Mouse (Mus musculus) embryonic facial prominence, embryonic 14.5 days (tissue): ENCODE results near the gene Slc4a4. TPM values are rescaled to one million over a fixed set of nuclear protein-coding genes. Genes with fewer than 3 reads are reported as not detected.

Experiments
- ATAC-seq: fragments of 200-750 bp; cut with Nextera tagmentation; 2 replicates; pipeline ENCODE4 v1.8.0; 2017; ENCODE audit warnings: low read depth, moderate number of reproducible peaks, moderate TSS enrichment
- DNase-seq: peaks from one replicate; pipeline ENCODE4 v3.0.0-alpha.2; 2015; ENCODE audit warnings: low spot score
- H3K27ac ChIP-seq: fragments of 300-500 bp; sonication (generic); replicated peaks from 2 replicates; pipeline ENCODE4 v1.5.1; 2014; ENCODE audit warnings: low read depth, mild to moderate bottlenecking, low read length, moderate library complexity
- H3K27me3 ChIP-seq: fragments of 300-500 bp; sonication (generic); replicated peaks from 2 replicates; pipeline ENCODE4 v1.6.1; 2014; ENCODE audit warnings: low read length; ENCODE audit not compliant: control insufficient read depth, insufficient read depth
- H3K36me3 ChIP-seq: fragments of 300-500 bp; sonication (generic); 2 replicates; pipeline ENCODE4 v1.6.1; 2014; ENCODE audit warnings: low read length, mixed read lengths; ENCODE audit not compliant: control insufficient read depth, insufficient read depth
- H3K4me1 ChIP-seq: fragments of 300-500 bp; sonication (generic); 2 replicates; pipeline ENCODE4 v1.6.1; 2014; ENCODE audit warnings: antibody characterized with exemption, low read length; ENCODE audit not compliant: control insufficient read depth, insufficient read depth
- H3K4me2 ChIP-seq: fragments of 300-500 bp; sonication (generic); 2 replicates; pipeline ENCODE4 v1.6.1; 2014; ENCODE audit warnings: low read depth, mild to moderate bottlenecking, low read length, moderate library complexity, mixed read lengths
- H3K4me3 ChIP-seq: fragments of 300-500 bp; sonication (generic); 2 replicates; pipeline ENCODE4 v1.5.1; 2014; ENCODE audit warnings: low read depth, mild to moderate bottlenecking, low read length
- H3K9ac ChIP-seq: fragments of 300-500 bp; sonication (generic); 2 replicates; pipeline ENCODE4 v1.6.1; 2014; ENCODE audit warnings: low read depth, mild to moderate bottlenecking, low read length, moderate library complexity, mixed read lengths
- H3K9me3 ChIP-seq: fragments of 300-500 bp; sonication (generic); 2 replicates; pipeline ENCODE4 v1.6.1; 2016; ENCODE audit warnings: low read length; ENCODE audit not compliant: control insufficient read depth
- WGBS: fragments of 180-500 bp; shearing (Covaris S2); extraction: QIAGEN DNeasy Blood & Tissue Kit; methylation state at CpG from one replicate; pipeline ENCODE4 v1.1.7; 2014; 5-methylcytosine and 5-hydroxymethylcytosine counted together
- polyA plus RNA-seq: library from polyadenylated mRNA; unstranded; fragments of >200 nt; fragmentation: Nextera tagmentation; extraction: Ambion mirVana; gene quantifications from 2 replicates; pipeline ENCODE4 v1.2.1, GENCODE M21; 2014

Gene Slc4a4
- polyA plus RNA-seq, 1 experiment from 2014 or later: 4.0 TPM

- WGBS: 40% methylated on average over 5 of the region's 5 CpGs
These were observed 149.5 kb downstream of the Slc4a4 start for GRCm38 (mm10) chr5:89036147-89036546.

GRCm38 (mm10) chr5:89040814-89041213 lies 154.2 kb downstream of the Slc4a4 start:
- ATAC-seq (no peak), DNase-seq (no peak)
- Histone ChIP-seq H3K27ac (no peak overlapping the region), H3K4me2 (no peak overlapping the region), H3K9ac (no peak overlapping the region), H3K4me3 (no peak overlapping the region), H3K27me3 (no peaks in the 10 kb centered on the region), H3K4me1 (no peaks in the 10 kb centered on the region), H3K36me3 (no peaks in the 10 kb centered on the region), H3K9me3 (no peaks in the 10 kb centered on the region)
- WGBS: 59% methylated on average over 3 of the region's 3 CpGs

More at GRCm38 (mm10) chr5:89036147-89036546, 149.5 kb downstream of the Slc4a4 start:
- H3K36me3 ChIP-seq: no peaks in the 10 kb centered on the region
- no peaks in the 10 kb centered on the region for H3K4me1 ChIP-seq
- ATAC-seq (no peak), DNase-seq (peak; percentile 18)
- no peak overlapping the region for H3K9ac ChIP-seq
- no peak overlapping the region for H3K4me3 ChIP-seq
- no peaks in the 10 kb centered on the region for H3K27me3 ChIP-seq
- H3K9me3 ChIP-seq: no peaks in the 10 kb centered on the region
- no peak overlapping the region for H3K27ac ChIP-seq
- no peak overlapping the region for H3K4me2 ChIP-seq

GRCm38 (mm10) chr5:89043846-89044245 lies 157.2 kb downstream of the Slc4a4 start:
- no peak; the same call in 1 of the 2 replicates for ATAC-seq

DNA sequence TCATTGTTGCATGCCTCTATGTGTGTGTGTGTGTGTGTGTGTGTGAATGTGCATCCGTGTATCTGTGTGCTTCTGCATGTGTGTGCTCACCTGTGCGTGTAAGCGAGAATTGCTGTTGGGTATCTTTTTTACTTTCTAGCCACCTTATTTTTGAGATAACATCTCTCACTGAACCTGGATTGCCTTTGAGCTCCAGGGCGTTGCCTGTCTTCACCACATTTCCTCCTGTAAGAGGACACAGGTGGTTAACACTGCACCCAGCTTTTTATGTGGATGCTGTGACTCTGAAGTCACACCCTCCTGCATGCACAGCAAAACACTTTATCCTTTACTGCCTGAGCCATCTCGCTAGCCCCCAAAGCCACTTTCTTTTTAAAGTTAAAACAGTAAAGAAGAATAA lies 158.2 kb downstream of the Slc4a4 start:
- no peaks in the 10 kb centered on the region for H3K9me3 ChIP-seq
- no peaks in the 10 kb centered on the region for H3K36me3 ChIP-seq
- no peak overlapping the region for H3K9ac ChIP-seq
- H3K27ac ChIP-seq: no peak overlapping the region
- 89% methylated on average over 5 of the region's 5 CpGs for WGBS
- H3K4me2 ChIP-seq: no peak overlapping the region
- no peaks in the 10 kb centered on the region for H3K4me1 ChIP-seq
- ATAC-seq (no peak), DNase-seq (no peak)
- no peak overlapping the region for H3K4me3 ChIP-seq
- no peaks in the 10 kb centered on the region for H3K27me3 ChIP-seq

More at GRCm38 (mm10) chr5:89043846-89044245, 157.2 kb downstream of the Slc4a4 start:
- H3K27ac ChIP-seq: no peak overlapping the region
- no peaks in the 10 kb centered on the region for H3K27me3 ChIP-seq
- H3K4me1 ChIP-seq: no peaks in the 10 kb centered on the region
- DNase-seq: peak; percentile 41
- H3K36me3 ChIP-seq: no peaks in the 10 kb centered on the region
- H3K4me3 ChIP-seq: no peak overlapping the region
- H3K4me2 ChIP-seq: no peak overlapping the region
- WGBS: 31% methylated on average over 5 of the region's 5 CpGs
- no peak overlapping the region for H3K9ac ChIP-seq
- H3K9me3 ChIP-seq: no peaks in the 10 kb centered on the region

GRCm38 (mm10) chr5:89051577-89051976 lies 165.0 kb downstream of the Slc4a4 start:
- Histone ChIP-seq H3K36me3 (no peaks in the 10 kb centered on the region), H3K4me1 (no peaks in the 10 kb centered on the region), H3K4me3 (no peak overlapping the region), H3K4me2 (no peak overlapping the region), H3K27ac (no peak overlapping the region), H3K27me3 (no peaks in the 10 kb centered on the region), H3K9ac (no peak overlapping the region), H3K9me3 (no peaks in the 10 kb centered on the region)
- whole genome bisulfite sequencing: 66% methylated on average over 5 of the region's 5 CpGs
- DNase-seq (no peak), ATAC-seq (no peak)

DNA sequence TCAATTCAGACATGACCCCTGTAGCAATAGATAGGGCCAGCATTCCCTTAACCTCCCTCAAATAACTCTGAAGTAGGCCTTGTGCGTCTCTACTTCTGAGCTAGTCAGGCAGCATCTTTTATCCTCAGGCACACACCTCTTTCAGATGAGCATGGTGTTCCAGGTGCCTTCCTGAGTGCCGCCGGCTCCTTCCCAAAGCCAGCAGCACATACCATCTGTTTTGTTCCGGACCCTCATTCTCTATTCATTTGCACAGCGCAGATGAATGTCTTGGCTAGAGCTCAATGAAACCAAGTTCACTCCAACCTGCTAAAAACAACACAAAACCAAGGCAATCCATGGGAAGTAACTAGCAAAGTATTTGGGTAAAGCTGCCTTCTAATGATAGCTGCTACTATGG lies 165.6 kb downstream of the Slc4a4 start:
- Histone ChIP-seq H3K4me3 (no peak overlapping the region), H3K9ac (no peak overlapping the region), H3K27ac (no peak overlapping the region), H3K4me2 (no peak overlapping the region), H3K27me3 (no peaks in the 10 kb centered on the region), H3K36me3 (no peaks in the 10 kb centered on the region), H3K4me1 (no peaks in the 10 kb centered on the region), H3K9me3 (no peaks in the 10 kb centered on the region)
- DNase-seq (no peak), ATAC-seq (no peak)
- whole genome bisulfite sequencing: 86% methylated on average over 5 of the region's 5 CpGs

DNA sequence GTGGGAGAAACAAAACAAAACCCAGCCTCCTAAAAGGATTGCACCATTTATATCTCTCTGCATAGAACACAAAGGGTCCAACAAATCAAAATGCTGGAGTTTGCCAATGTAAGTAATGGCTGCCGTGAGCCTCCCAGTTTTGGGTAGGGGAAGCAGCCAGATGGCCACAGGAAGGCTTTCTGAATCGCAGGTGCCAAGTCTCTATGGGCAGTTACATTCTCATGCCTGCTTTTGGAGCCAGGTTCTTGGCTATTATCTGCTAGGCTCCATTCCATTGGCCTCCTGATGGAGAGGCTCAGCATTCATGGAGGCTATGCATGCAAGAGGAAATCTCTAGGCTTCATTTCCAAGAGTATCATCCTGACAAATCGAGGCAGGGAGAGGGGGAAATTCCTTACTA lies 169.0 kb downstream of the Slc4a4 start:
- Histone ChIP-seq H3K9me3 (no peaks in the 10 kb centered on the region), H3K27me3 (no peaks in the 10 kb centered on the region), H3K4me2 (no peak overlapping the region), H3K4me1 (no peaks in the 10 kb centered on the region), H3K36me3 (no peaks in the 10 kb centered on the region), H3K4me3 (no peak overlapping the region), H3K9ac (no peak overlapping the region), H3K27ac (no peak overlapping the region)
- DNase-seq (no peak), ATAC-seq (no peak)
- whole genome bisulfite sequencing: 95% methylated on average over 3 of the region's 3 CpGs

- 93% methylated on average over 2 of the region's 2 CpGs for WGBS
- no peaks in the 10 kb centered on the region for H3K36me3 ChIP-seq
- no peaks in the 10 kb centered on the region for H3K27me3 ChIP-seq
These were observed 169.8 kb downstream of the Slc4a4 start for GRCm38 (mm10) chr5:89056370-89056769.

GRCm38 (mm10) chr5:89061097-89061496 lies 174.5 kb downstream of the Slc4a4 start:
- H3K9ac ChIP-seq: no peak overlapping the region
- H3K27me3 ChIP-seq: no peaks in the 10 kb centered on the region
- no peak overlapping the region for H3K4me2 ChIP-seq
- H3K27ac ChIP-seq: no peak overlapping the region
- H3K4me1 ChIP-seq: no peaks in the 10 kb centered on the region
- H3K9me3 ChIP-seq: no peaks in the 10 kb centered on the region
- 75% methylated on average over 9 of the region's 9 CpGs for WGBS
- H3K4me3 ChIP-seq: no peak overlapping the region
- ATAC-seq: peak; percentile 67
- H3K36me3 ChIP-seq: no peaks in the 10 kb centered on the region
- no peak for DNase-seq

More at GRCm38 (mm10) chr5:89056370-89056769, 169.8 kb downstream of the Slc4a4 start:
- Histone ChIP-seq H3K4me3 (no peak overlapping the region), H3K9me3 (no peaks in the 10 kb centered on the region), H3K4me1 (no peaks in the 10 kb centered on the region), H3K9ac (no peak overlapping the region), H3K4me2 (no peak overlapping the region), H3K27ac (no peak overlapping the region)
- no peak for DNase-seq
- ATAC-seq: no peak
